Mouse (Mus musculus): Measurements from ENCODE around the gene Foxp1. TPM values are rescaled to one million over a fixed set of nuclear protein-coding genes. Genes with fewer than 3 reads are reported as not detected.

Gene Foxp1
- total RNA-seq, 2 experiments from 2014 or later: 35.0 to 46.2 TPM

DNA sequence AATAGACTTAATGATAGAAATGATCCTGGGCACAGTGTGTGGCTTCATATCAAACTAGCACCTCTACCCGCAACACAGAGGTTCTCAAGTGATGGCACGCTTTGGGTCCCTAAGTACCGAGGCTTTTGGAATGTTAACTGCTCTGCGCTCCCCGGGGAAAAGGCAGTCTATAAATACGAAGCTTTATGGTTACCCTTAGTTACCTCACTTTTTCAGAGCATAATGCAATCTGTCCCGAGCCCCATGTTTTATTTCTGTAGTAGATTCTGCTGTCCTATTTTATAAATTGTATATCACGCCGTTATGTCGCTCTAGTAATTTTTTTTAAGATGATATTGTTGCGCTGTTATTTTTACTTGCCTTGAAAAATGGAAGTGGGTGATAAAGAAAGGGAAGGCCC is 585.0 kb downstream of the Foxp1 start:
- ATAC-seq (replicated peaks; ENCODE audit: low FRiP score, low TSS enrichment, poor library complexity, severe bottlenecking): no peak

DNA sequence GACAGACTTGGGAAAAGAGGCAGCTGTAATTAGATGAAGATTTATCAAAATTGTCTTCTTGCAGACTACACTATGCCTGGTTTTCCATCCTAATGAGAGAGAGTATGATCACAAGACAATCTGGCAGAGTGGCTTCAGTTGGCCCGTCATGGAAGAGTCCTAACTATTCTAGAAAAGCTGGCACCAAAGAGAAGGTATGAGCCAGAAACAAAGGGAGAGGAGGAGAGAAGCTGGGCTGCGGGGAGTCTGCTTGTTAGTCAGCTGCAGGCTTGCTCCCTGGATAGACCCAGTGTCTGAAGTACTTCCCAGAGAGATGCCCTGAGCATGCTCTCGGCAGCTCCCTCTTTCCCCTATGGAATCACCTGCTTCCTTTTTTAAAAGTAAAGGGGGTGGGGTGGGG is 586.1 kb downstream of the Foxp1 start:
- no peak for ATAC-seq (replicated peaks; ENCODE audit: low FRiP score, low TSS enrichment, poor library complexity, severe bottlenecking)

DNA sequence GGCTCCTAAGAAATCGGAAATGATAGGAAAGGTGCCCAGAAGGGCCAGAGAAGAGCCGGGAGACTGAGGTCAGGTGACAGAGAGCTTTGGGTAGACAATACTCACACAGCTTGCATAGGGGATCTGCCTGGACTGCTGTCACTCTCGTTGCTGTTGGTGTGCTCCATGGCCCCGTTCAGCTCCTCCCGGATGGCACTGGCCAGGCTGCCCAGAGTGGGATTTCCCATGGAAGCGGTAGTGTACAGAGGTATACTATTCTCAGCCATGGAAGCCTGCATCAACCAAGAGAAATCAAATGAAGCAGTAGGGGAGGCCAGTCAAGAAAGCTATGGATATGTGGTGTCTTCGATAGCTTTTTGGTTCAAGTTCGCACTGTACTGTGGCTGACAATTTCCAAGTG is 587.4 kb downstream of the Foxp1 start:
- ATAC-seq (replicated peaks; ENCODE audit: low FRiP score, low TSS enrichment, poor library complexity, severe bottlenecking): no peak

DNA sequence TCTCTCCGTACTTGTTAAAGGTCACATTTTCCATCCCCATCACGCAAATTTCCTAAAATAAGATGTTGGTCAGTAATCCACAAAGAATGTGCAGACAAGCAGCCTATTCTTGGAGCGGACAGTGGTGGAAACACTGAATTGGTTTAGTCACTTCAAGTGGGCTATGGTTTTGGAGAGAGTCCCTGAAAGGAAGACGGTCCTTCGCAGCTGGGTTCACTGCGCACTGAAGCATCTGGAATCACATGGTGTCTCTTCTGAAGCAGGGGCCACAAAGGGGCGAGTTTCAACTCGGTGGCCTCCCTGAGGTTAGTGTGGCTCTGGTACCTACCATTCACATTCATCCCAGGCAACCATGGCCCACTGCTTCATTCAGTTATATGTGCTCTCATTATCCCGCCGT is 588.1 kb downstream of the Foxp1 start:
- no peak for ATAC-seq (replicated peaks; ENCODE audit: low FRiP score, low TSS enrichment, poor library complexity, severe bottlenecking)

DNA sequence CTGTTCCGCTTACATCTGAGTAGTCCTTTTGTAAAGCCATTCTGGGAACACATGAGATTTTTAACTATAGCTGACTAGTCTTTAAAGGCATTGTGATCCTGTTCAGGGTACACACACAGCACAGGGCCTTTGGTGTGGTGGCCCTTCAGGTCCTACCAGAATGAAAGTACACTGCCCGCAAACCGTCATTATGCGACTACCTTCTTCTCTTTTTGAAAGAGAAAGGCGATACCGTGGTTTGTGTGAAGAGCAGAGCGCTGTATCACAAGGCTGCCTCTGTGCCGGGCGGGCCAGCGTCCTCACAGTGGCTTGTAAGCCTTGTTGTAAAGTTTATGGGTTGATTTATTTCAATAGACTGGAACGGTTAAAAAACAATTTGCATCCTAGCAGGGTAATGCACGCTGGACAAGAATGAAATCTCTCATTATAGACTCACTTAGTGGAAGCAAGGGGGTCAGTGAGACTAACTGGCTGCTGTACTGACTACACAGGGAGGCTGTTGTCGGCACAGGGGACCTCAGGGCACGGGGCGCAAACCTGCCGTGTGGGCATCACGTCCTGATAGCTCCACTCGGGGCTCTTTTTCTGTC is 589.3 kb downstream of the Foxp1 start:
- no peak for ATAC-seq (replicated peaks; ENCODE audit: low FRiP score, low TSS enrichment, poor library complexity, severe bottlenecking)

DNA sequence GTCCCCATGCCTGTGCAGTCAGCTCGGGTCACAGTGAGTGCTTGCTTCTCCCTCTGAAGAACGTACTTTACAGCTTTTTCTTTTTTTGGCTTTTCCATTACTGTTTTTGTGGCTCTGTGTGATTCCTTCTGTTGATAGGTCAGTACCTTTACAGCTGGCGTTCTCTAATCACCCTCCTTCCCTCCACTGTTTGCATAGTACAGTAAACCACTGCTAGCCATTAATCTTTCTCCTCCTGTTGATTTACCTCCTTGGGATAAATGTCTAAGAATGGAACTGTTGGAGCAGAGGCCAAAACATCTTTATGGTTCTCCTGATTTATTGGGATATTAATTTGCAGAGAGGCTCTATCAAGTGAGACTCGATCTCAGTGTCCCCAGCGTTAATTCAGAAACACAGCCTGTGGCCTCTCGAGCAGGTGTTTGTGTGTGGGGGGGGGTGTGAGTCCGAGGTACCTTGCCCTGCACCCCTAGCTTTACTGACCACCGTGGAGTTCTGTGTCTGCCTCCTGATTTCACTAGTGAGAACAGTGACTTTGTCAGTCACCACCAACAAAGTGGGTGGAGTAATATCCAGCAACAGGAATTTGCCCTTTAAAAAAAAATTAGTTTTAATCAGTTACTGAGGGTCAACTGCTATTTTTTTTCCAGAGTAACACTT is 590.5 kb downstream of the Foxp1 start:
- no peak for ATAC-seq (replicated peaks; ENCODE audit: low FRiP score, low TSS enrichment, poor library complexity, severe bottlenecking)

DNA sequence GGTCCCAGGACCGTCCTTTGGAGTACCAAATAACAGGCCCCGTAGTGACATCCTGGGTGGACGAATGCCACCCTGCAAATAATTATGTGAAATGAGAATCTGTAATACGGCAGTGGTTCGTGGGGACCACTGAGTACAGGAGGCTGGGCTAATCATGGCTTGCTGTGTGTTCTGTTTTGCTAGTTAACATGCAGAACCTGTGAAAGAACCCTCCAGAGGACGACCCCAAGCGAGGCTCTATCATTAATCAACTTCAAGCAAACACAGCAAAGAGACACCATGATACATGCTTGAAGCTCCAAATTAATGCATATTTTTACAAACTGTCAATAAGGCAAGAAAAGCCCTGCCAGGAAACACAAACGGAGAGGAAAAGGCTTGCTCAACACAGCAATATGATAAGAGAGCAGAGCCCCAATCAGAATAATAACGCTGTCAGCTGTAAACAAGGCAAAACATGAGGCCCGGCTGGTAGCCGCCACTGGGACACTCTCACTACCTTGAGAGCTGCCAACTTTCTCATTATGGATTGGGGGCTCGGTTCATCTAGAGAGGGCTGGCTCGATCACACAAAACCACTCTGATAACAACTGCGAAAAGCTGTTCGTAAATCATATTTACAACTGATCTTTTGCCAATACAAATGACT is 591.7 kb downstream of the Foxp1 start:
- ATAC-seq (replicated peaks; ENCODE audit: low FRiP score, low TSS enrichment, poor library complexity, severe bottlenecking): no peak

DNA sequence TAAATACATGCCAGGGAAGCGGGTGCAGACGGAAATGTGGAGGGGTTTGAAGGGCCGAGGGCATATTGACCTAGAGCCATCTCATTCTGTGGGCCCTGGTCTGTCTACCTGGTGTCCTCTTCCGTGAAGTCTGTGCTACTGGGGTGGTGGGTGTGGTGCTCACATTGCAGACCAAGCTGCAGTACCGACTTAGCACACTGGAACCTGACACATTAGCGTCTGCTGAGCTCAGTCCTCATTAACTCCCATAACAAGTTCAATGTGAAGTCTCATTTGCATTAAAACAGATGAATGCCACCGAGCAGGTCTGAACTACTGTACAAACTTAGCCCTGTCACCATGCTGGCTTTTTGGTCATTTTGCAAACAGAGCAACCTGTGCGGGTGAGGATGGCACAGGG is 594.2 kb downstream of the Foxp1 start:
- no peak for ATAC-seq (replicated peaks; ENCODE audit: low FRiP score, low TSS enrichment, poor library complexity, severe bottlenecking)

DNA sequence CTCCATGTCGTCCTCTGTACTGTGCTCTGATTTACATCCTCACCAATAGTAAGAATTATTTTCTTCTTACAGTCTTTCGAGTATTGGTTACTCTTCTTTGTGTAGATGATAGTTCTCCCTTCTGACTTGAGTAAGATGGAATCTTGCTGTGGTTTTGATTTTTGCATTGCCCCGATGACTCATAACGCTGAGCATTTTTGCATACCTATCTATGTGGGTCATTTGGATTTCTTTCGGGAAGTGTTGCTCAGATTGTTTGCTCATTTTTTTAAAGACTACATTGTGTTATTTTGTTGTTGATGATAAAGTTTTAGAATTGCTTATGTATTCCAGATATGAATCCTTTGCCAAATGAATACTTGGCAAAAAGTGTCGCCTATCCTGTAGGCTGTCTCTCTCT is 621.3 kb downstream of the Foxp1 start:
- no peak for ATAC-seq (replicated peaks; ENCODE audit: low FRiP score, low TSS enrichment, poor library complexity, severe bottlenecking)

DNA sequence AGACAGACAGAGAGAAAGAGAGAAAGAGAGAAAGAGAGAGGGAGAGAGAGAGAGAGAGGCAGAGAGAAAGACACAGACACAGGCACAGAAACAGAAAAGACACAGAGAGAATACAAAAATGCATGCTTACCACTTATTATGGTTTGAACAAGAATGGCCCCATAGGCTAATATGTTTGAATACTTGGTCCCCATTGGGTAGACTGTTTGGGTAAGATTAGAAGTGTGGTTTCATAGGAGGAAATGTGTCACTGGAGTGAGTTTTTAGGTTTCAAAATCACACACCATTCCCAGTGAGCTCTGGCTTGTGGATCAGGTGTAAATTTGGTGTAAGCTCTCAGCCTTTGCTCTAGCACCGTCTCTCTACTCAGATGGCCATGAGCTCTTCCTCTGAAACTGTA is 644.3 kb downstream of the Foxp1 start:
- no peak for ATAC-seq (replicated peaks; ENCODE audit: low FRiP score, low TSS enrichment, poor library complexity, severe bottlenecking)

DNA sequence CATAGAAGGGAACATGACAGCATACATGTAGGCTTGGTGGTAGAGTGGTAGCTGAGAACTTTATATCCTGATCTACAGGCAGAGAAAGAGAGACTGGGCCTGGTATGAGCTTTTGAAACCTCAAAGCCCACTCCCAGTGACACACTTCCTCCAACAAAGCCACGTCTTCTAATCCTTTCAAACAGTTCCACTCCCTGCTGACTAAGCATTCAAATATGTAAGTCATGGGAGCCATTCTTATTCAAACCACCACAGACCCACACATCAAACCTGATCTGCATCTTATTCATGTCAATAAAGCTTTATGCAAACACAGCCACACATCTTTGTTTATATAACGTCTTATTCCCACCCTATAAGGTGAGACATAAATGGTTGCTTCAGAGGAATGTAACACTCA is 646.1 kb downstream of the Foxp1 start:
- no peak for ATAC-seq (replicated peaks; ENCODE audit: low FRiP score, low TSS enrichment, poor library complexity, severe bottlenecking)

Other genes with a start within 250 kb of the Foxp1 start
- 2.7 and 5.9 TPM in 2 replicates for gene Eif4e3, start 144.1 kb upstream of the Foxp1 start, total RNA-seq (2014; fragmentation: Nextera tagmentation)
- gene Eif4e3, start 144.1 kb upstream of the Foxp1 start, total RNA-seq (2017): 8.6 and 10.5 TPM in 2 replicates
- 5.7 and 21.7 TPM in 2 replicates for gene Gm20696, start 144.1 kb upstream of the Foxp1 start, total RNA-seq (2014; fragmentation: Nextera tagmentation)
- 0.94 and 1.4 TPM in 2 replicates for gene Gm20696, start 144.1 kb upstream of the Foxp1 start, total RNA-seq (2017)
- not detected in 2 replicates for gene Gpr27, start 170.0 kb upstream of the Foxp1 start, total RNA-seq (2014; fragmentation: Nextera tagmentation)
- not detected in 2 replicates for gene Gpr27, start 170.0 kb upstream of the Foxp1 start, total RNA-seq (2017)
- not detected in 2 replicates for gene Prok2, start 203.7 kb upstream of the Foxp1 start, total RNA-seq (2014; fragmentation: Nextera tagmentation)
- gene Prok2, start 203.7 kb upstream of the Foxp1 start, total RNA-seq (2017): not detected in 2 replicates